Mouse (Mus musculus): ENCODE results near the gene Lrriq1.

Gene Lrriq1

DNA sequence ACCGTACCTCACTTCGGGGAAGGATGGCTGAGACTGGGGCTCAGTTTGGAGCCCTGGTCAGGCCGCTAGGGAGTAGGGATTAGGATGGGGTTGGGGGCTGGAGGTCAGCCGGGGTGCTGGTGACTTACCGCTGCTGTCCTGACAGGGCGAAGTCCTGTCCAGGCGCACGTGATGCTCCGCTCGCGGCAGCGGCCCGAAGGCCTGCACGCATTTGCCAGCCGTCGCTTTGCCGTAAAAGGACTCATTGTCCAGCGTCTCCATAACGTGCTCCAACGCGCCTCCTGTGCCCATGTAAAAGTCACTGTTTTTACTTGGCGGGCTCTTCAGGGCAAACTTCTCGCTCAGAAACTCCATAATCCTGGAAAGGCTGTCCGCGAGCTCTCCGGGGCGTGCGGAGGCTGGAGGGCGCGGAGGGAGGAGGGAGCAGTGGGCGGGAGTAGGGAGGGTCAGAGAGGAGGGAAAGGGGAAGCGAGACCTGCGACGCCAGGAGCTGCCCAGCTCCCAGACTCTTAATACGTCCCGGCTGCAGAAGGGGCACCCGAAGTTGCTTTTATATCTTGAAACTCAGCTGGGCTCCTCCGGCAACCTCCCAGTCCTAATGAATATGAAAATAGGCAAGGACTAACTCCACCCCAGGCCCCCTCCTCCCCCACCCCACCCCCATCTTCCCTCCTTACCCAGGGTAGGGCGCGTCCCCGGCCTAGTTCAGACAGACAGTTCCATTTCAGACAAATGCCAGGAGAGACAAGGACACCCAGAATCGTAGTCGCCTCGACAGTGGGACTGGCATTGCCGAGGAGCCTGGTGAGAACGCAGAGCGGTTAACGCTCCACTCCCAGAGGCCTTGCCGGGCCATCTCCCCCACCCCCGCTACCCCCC is 207.6 kb downstream of the Lrriq1 start:
- DNase-seq: peak; percentile 71

DNA sequence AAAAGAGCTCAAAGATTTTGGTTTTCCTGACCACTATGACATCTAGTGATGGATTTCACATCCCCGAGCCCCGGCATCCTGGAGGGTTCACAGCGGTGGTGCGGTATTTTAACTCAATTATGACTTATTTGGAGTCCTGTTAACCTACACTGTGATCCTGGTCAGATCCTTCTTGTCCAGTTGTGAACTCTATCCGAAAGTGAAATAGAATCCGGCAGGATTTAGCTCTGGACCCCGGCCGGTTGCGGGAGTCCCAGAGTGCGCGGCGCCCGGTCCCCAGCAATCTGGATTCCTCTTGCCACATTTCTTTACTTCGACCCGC is 208.2 kb downstream of the Lrriq1 start:
- DNase-seq: no peak

DNA sequence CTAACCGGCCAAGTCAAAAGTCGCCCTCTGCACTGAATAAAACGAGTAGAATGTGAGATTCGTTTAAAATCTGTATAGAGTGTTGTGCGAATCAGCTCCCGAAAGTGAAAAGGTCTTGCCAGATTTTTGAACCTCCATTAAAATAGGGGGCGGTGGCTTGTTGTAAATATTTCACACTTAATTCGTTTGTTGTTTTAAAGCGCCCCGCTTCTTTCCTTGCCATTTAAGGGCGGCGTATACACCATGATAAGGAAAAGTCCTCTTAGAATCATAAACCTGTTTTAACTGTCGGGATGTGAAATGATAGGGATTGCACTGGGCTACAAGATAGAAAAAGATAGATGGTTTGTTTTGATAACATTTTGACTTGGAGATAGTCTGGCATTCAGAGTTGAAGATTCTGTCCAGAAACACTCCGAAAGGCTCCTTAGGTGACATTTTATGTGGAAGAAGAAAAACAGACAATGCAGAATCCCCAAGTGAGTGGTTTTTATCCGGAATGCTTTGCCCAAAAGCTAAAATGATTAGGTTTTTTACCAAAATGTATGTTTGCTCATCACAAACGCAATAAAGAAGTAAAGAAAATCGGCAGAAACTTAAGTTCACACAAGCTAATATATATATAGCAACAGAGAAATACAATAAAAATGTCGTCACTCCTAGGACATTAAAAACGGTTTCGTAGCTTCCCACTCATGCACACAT is 208.7 kb downstream of the Lrriq1 start:
- peak; percentile 72 for DNase-seq

DNA sequence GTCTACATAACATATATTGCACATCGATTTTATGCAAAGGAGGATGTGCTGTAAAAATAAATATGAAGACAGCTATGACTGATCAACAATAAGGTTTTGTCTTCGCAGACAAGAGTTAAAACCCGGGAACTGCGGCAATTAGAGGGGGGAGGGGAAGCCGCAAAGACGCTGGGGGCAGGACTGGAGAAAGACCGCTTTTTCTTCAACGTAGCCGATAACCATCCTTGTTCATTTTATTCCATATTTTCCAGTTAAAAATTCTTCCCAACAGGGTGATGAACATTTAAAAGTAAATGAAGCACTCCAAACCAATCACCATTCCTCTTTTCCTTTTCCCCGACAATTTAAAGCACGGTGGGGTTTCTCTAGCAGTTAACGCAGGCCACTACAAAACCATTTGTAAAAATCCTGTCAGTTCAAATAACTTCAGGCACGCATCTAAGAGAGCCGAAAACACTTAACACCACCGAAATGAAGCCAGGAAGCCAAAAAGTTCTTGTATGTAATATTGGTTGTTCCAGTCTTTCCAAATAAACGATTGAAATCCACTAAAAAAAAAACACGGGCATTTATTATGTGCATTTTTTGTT is 209.4 kb downstream of the Lrriq1 start:
- DNase-seq: no peak

DNA sequence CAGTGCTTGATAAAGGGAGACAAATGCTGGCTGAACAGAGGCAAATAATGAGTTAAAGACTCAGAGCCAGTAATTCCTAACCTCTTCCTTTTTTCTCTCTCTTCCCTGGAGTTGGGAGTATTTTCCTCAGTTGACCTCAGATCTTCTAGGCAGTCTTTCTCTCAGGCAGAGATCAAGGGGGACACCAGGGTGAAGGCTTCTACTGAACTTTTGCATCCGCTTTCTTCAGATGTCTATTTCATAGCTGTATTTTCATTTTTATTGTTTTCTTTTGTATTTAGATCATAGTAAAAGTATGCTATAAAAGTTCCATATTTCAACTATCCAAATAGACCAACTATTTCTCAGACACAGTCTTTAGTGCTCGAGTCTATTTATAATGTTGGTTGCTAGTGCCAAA is 233.6 kb downstream of the Lrriq1 start:
- no peak for DNase-seq

DNA sequence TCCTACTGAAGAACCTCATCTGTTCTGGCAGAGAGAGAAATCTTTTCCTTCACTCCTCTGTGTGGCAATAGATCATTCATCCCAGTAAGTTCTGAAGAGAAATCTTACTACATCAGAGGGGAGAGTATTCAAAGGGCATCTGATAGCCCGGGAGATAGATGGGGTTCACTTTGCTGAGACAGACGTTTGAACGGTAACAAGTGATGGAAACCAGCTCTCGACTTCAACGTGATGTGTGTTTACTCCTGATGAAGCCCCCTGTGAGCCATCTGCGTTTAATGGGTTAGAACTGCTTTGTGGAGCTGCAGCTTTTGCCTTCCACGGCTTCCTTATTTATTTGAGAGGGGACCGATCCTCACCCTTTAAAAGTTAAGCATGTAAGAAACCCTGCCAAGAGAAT is 235.2 kb downstream of the Lrriq1 start:
- DNase-seq: no peak

DNA sequence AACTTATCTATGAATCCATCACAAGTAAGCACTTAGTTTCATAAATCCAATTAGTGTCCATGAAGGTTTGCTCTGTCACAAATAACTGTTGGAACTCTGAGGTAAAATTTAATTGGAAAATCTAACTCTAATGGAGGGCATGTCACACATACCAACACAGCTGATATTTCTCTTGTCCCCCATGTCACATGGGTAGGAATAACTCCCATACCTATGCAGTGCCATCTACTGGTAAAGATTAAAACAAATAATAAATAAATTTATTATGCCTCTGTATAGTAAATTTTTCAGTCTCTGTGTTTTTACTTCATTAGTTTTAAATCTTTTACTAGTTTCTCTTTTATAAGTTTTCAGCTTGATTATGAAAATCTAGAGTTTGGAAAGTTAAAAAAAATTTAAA is 236.5 kb downstream of the Lrriq1 start:
- DNase-seq: no peak
